Mouse (Mus musculus) midbrain, postnatal 0 days (tissue): ENCODE data around the gene Usp35. TPM values are rescaled to one million over a fixed set of nuclear protein-coding genes. Genes with fewer than 3 reads are reported as not detected.

Experiments
- ATAC-seq: fragments of 200-750 bp; cut with Nextera tagmentation; 2 replicates; pipeline ENCODE4 v1.8.0; 2017; ENCODE audit warnings: moderate number of reproducible peaks, mild to moderate bottlenecking, moderate TSS enrichment, moderate library complexity; ENCODE audit not compliant: low FRiP score
- DNase-seq: peaks from one replicate; pipeline ENCODE4 v3.0.0-alpha.2; 2015; ENCODE audit warnings: low spot score
- H3K27ac ChIP-seq: fragments of 300-500 bp; sonication (generic); 2 replicates; pipeline ENCODE4 v1.5.1; 2014; ENCODE audit warnings: low read depth, mild to moderate bottlenecking, low read length, mixed read lengths
- H3K27me3 ChIP-seq: fragments of 300-500 bp; sonication (generic); 2 replicates; pipeline ENCODE4 v1.6.1; 2014; ENCODE audit warnings: low read length, control low read depth, mixed read lengths; ENCODE audit not compliant: insufficient read depth
- H3K36me3 ChIP-seq: fragments of 300-500 bp; sonication (generic); 2 replicates; pipeline ENCODE4 v1.6.1; 2014; ENCODE audit warnings: low read length, control low read depth, mixed read lengths; ENCODE audit not compliant: insufficient read depth
- H3K4me1 ChIP-seq: fragments of 300-500 bp; sonication (generic); 2 replicates; pipeline ENCODE4 v1.6.1; 2014; ENCODE audit warnings: mild to moderate bottlenecking, control low read depth, antibody characterized with exemption, low read length, mixed read lengths; ENCODE audit not compliant: insufficient read depth
- H3K4me2 ChIP-seq: fragments of 300-500 bp; sonication (generic); 2 replicates; pipeline ENCODE4 v1.6.1; 2014; ENCODE audit warnings: low read depth, mild to moderate bottlenecking, low read length, mixed read lengths; ENCODE audit not compliant: poor library complexity, severe bottlenecking
- H3K4me3 ChIP-seq: fragments of 300-500 bp; sonication (generic); 2 replicates; pipeline ENCODE4 v1.5.1; 2014; ENCODE audit warnings: low read depth, mild to moderate bottlenecking, low read length, moderate library complexity
- H3K9ac ChIP-seq: fragments of 300-500 bp; sonication (generic); replicated peaks from 2 replicates; pipeline ENCODE4 v1.6.1; 2014; ENCODE audit warnings: mild to moderate bottlenecking, low read length, moderate library complexity, mixed read lengths; ENCODE audit not compliant: poor library complexity, severe bottlenecking
- H3K9me3 ChIP-seq: fragments of 300-500 bp; sonication (generic); 2 replicates; pipeline ENCODE4 v1.6.1; 2016; ENCODE audit warnings: low read length, control low read depth
- CTCF ChIP-seq: IDR thresholded peaks from 2 replicates; pipeline ENCODE4 v1.5.1; 2016; ENCODE audit warnings: antibody characterized with exemption, mild to moderate bottlenecking
- WGBS: fragments of 180-500 bp; shearing (Covaris S2); extraction: QIAGEN DNeasy Blood & Tissue Kit; methylation state at CpG from one replicate; pipeline ENCODE4 v1.1.7; 2014; 5-methylcytosine and 5-hydroxymethylcytosine counted together
- polyA plus RNA-seq: library from polyadenylated mRNA; unstranded; fragments of >200 nt; fragmentation: Nextera tagmentation; extraction: Ambion mirVana; gene quantifications from 2 replicates; pipeline ENCODE4 v1.2.1, GENCODE M21; 2015
- total RNA-seq: library from RNA; depleted of rRNA; stranded (reverse); fragments of >200 nt; gene quantifications from 2 replicates; pipeline ENCODE4 v1.2.3, GENCODE M21; 2014

Gene Usp35
- total and polyA plus RNA-seq, 2 experiments from 2014 or later = 2.9 to 13.4 TPM

DNA sequence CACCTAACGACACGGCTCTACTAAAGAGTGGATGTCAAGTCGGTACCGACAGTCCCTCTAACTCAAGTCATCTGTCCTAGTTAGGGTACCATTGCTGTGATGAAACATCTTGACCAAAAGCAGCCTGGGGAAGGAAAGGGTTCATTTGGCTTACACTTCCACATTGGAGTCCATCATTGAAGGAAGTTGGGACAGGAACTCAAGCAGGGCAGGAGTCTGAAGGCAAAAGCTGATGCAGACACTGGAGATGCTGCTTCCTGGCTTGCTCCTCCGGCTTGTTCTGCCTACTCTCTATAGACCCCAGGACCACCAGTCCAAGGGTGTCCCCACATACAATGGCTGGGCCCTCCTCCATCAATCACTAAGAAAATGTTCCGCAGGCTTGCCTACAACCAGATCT lies 16.2 kb downstream of the Usp35 start:
- Histone ChIP-seq H3K9ac (no peak overlapping the region), H3K4me1 (no peaks in the 10 kb centered on the region), H3K36me3 (peaks cover 44% of the 10 kb centered on the region), H3K4me3 (no peak overlapping the region), H3K27me3 (no peaks in the 10 kb centered on the region), H3K4me2 (no peak overlapping the region), H3K9me3 (no peaks in the 10 kb centered on the region), H3K27ac (no peak overlapping the region)
- no peak for TF ChIP-seq CTCF
- 79% methylated on average over 6 of the region's 6 CpGs for WGBS
- DNase-seq (no peak), ATAC-seq (no peak)

DNA sequence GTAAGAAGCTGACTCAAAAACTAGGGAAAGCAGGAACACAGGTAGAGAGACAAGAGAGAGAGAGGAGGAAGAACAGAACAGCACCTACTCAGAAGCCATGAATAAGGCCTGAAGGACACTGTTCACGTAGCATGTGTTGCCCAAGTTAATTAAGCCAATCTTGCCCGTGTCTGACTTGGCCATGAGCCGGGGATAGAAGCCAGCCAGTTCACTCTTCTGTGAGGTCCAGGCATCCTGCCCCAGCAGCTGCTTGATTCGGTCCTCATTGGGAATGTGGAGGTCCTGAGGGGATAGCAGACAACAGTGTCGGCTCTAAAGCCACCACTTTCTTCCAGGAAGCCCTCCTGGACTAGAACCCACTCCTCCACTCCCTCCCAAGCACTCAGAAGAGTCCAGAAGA lies 17.2 kb downstream of the Usp35 start:
- Histone ChIP-seq H3K27me3 (no peaks in the 10 kb centered on the region), H3K27ac (no peak overlapping the region), H3K4me3 (no peak overlapping the region), H3K4me2 (no peak overlapping the region), H3K9me3 (no peaks in the 10 kb centered on the region), H3K36me3 (peaks cover 48% of the 10 kb centered on the region), H3K4me1 (no peaks in the 10 kb centered on the region), H3K9ac (no peak overlapping the region)
- TF ChIP-seq CTCF = no peak
- WGBS = 86% methylated on average over 5 of the region's 5 CpGs
- DNase-seq (peak; percentile 31), ATAC-seq (no peak)

DNA sequence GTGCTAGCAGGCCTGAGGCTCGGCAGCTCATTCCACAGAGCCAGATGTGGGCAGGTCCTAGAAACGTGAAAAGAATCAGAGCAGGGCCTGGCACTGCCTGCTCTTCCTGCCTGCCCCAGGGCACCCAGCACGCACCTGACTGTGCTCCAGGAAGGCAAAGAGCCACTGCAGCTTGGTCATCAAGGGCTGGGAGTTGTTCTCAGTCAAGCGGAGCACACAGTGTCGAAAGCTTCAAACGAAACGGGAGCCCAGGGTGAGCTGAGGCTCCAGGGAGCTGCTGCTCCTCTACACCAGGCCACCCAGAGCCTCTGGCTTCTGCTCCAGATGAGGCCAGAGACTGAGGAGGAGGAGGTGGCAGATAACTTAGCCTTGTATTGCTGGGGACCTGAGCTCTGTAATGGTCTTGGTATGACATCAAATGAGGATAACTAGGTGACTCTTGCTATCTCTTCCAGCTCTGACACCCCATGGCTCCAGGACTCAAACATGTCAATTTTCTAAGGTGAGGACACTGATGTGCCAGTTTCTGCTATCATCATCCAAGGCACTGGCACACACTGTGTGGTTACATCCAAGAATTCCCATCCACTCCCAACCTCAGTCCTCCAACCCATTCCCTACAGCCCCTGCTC lies 18.3 kb downstream of the Usp35 start:
- TF ChIP-seq CTCF = no peak
- Histone ChIP-seq H3K27me3 (no peaks in the 10 kb centered on the region), H3K36me3 (peaks cover 55% of the 10 kb centered on the region), H3K9me3 (no peaks in the 10 kb centered on the region), H3K4me2 (no peak overlapping the region), H3K4me3 (no peak overlapping the region), H3K9ac (no peak overlapping the region), H3K27ac (no peak overlapping the region), H3K4me1 (no peaks in the 10 kb centered on the region)
- ATAC-seq (no peak), DNase-seq (no peak)
- 71% methylated on average over 7 of the region's 7 CpGs for WGBS

DNA sequence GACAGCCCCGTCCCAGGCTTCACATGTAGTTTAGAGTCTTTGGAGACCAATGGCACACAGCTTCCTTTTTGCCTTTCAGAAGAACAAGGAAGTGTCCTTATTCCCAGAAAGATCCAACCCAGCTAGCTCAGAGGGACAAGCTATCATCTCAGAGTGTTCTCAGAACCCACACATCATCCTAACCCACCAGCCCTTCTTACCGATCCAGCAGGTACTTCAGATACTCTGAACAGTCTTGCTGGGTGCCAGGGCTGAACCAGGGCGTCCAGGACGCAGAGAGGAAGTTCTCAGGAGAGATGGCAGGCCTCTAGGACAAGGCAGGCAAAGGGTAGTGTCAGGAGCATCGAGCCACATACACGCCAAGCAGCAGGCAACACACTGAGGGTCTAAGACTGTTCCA lies 19.0 kb downstream of the Usp35 start:
- ATAC-seq (no peak), DNase-seq (no peak)
- H3K36me3 ChIP-seq = peaks cover 60% of the 10 kb centered on the region
- no peak overlapping the region for H3K9ac ChIP-seq
- no peak overlapping the region for H3K27ac ChIP-seq
- TF ChIP-seq CTCF = no peak
- no peaks in the 10 kb centered on the region for H3K4me1 ChIP-seq
- H3K27me3 ChIP-seq = no peaks in the 10 kb centered on the region
- H3K9me3 ChIP-seq = no peaks in the 10 kb centered on the region
- H3K4me3 ChIP-seq = no peak overlapping the region
- WGBS = 88% methylated on average over 6 of the region's 6 CpGs
- no peak overlapping the region for H3K4me2 ChIP-seq

DNA sequence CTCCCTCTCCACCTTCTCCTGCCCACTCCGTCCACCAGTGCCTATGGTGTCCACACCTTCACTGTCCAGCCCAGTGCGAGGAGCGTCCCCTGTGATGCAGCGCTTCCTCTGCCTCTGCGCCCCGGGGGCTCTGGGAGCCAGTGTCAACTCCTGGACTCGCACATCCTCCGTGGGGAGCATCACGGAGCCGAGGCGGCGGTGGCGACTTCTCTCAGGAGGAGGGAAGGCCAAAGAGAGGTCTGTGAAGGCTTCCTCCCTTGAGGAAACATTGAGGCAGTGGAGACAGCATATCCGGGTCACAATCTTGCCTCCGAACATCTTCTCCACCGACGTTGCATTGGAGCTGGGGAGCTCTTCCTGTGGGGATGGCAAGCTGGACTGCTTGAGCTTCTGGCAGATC lies 19.6 kb downstream of the Usp35 start:
- Histone ChIP-seq H3K36me3 (peaks cover 62% of the 10 kb centered on the region), H3K4me2 (no peak overlapping the region), H3K9ac (no peak overlapping the region), H3K27me3 (no peaks in the 10 kb centered on the region), H3K4me3 (no peak overlapping the region), H3K27ac (no peak overlapping the region), H3K4me1 (no peaks in the 10 kb centered on the region), H3K9me3 (no peaks in the 10 kb centered on the region)
- no peak for DNase-seq
- no peak for TF ChIP-seq CTCF
- no peak for ATAC-seq
- 89% methylated on average over 17 of the region's 17 CpGs for WGBS

DNA sequence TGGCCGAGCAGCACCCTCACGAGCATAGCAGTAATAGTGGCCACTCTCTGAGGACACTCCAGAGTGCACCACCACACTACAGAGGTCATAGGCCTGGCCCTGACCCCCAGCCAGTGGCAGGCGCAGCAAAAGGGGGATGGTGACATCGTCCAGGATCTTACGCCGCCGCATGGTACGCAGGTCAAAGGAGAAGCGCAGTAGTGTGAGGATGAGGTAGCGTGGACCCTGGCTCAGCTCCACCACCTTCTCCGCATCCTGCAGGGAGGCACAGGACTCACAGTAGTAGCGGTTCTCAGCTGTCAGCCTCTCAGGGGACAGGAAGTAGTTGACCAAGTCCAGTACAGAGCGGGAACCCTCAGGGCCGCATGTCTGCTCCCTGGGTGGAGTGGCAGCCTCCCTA lies 20.2 kb downstream of the Usp35 start:
- no peaks in the 10 kb centered on the region for H3K27me3 ChIP-seq
- no peak overlapping the region for H3K4me3 ChIP-seq
- no peak overlapping the region for H3K27ac ChIP-seq
- DNase-seq = no peak
- no peak overlapping the region for H3K9ac ChIP-seq
- H3K4me2 ChIP-seq = no peak overlapping the region
- ATAC-seq = no peak
- no peaks in the 10 kb centered on the region for H3K9me3 ChIP-seq
- no peak for TF ChIP-seq CTCF
- H3K36me3 ChIP-seq = peaks cover 64% of the 10 kb centered on the region
- H3K4me1 ChIP-seq = no peaks in the 10 kb centered on the region
- 91% methylated on average over 14 of the region's 14 CpGs for WGBS
